Mouse (Mus musculus): Measurements from ENCODE around the gene Arhgef38.

The Arhgef38 gene

DNA sequence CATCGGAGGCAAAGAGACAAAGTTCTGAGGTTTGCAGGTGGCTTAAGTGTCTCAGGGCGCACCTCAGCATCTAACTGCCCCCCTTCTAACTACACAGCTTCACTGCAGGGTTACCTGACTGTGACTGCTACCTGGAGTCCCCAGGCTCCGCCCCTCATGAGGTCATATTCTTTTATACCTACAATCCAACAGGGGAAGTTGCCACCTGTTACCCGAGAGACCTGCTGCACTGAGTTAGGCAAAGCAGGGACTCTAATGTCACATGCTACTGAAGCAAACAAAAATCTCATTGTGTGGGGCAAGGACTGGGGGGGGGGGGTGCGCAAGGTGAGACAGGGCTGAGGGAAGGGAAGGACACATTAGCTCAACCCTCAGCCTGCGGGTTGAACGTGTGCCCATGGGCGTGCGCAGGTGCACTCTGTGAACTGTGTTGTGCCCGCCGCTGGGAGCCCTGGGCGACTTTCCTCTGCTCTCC is at the start of gene Arhgef38:
TSS of gene Arhgef38 (minus strand) at position 129 of the 475 bp plus-strand sequence.
- DNase-seq = peak; percentile 54

DNA sequence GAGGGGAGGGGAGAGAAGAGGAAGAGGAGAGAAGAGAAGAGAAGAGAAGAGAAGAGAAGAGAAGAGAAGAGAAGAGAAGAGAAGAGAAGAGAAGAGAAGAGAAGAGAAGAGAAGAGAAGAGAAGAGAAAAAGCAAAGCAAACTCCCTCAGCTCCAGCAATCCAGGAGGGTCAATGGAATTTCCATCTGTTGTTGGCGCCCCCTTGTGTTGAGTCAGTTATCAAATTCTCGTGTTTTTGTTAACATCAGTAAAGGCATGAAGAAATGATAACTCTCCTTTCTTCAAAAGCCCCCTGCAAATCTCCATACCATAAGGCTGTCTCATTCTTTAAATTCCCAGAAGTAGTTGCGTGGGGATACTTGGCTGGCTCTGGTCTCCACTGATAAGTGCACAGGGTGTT is 37.1 kb upstream of the Arhgef38 start:
- peak in 1 of 2 experiments; percentile 83 for DNase-seq

DNA sequence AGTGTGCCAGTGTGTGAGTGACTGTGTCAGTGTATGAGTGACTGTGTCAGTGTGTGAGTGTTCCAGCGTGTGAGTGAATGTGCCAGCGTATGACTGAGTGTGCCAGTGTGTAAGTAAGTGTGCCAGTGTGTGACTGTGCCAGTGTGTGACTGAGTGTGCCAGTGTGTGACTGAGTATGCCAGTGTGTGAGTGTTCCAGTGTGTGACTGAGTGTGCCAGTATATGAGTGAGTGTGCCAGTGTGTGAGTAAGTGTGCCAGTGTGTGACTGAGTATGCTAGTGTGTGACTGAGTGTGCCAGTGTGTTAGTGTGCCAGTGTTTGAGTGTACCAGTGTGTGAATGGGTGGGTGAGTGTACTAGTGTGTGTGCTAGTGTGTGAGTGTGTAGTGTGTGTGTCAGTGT is 24.1 kb upstream of the Arhgef38 start:
- DNase-seq = no peak

DNA sequence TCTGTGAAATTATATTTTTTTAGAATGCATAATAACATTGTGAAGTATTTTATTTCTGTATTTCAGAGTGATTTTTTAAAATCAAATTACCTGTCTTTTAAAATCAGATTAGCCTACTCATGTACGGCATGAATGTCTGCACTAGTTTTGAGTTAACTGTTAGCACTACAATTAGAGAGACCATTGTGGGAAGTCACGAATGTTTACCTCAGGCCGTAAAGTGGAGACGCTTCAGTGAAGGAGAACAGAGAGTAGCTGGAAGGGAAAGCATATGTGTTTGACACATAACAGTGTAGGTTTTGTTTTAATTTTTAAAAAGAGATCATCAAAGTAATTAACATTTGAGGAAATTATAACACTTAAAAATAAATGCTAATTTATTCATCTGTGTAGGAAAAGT is 21.1 kb upstream of the Arhgef38 start:
- no peak for DNase-seq

DNA sequence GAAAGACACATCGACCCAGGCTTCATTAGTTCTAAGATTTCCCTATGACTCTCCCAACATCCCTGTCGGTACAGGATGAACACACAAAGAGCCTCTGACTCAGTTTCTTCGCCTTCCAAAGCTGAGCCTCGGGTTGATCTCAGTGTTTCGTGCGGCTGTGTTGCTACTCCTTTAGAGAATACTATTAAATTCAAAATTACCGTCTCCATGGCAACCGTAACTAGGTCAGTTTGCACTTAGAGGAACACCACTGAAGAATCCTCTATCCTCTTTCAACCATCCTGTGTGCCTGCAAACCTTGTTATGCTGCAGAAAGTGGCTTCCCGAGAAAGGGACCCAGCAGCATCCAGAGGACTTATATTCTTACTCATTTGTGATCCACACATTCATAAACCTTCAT is 9.3 kb upstream of the Arhgef38 start:
- DNase-seq = no peak

DNA sequence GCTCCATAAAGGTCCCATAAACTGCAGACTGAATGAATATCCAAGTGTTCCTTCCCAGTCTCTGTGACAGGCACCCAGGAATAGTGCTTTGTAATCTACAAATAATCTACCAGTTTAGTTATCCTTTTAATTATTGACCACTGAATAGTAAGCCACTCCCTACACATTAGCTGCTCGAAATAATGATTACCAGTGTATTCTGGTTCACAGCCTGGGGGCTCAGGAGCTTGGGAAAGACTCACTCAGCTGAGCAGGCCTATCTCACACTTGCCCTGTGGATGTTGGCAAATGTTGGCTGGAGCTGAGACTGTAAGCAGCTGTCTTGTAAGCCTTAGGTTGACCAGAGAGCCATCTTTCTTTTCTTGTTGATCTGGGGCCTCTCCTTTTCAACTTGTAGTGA is 7.2 kb upstream of the Arhgef38 start:
- DNase-seq = no peak

DNA sequence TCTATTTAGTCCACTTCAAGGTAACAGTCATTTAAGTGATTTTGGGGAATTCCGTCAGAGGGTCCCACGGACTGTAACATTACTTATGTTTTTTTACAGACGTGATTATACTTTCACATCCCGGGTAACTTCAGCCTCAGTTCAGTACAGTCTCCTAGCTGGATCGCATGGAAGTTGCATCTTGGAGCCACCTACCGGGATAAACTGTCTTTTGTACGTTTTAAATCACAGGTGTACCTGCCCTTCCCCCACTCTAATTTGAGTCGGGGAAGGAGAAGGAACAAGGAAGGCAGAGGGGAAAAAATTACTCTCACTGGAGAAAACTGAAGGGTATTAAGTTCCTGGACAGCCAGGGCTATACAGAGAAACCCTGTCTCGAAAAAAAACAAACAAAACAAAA is 756 bp downstream of the Arhgef38 start:
- DNase-seq = no peak

DNA sequence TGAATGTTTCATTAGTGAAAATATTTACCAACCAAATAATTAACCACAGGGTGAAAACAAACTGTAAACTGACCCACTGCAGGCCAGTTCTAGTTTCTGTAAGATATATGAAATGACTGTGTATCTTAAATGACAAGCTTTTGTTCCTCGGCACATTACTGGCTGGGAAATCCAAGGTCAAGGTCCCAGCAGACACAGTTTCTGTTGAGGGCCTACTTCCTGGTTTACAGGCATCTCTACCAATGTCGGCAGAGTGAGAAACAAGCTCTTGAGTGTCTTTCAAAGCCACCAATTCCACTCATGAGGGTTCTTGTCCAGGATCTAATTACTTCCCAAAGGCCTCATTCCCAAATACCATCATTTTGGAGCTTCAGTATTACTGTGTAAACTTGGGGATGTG is 4.3 kb downstream of the Arhgef38 start:
- no peak for DNase-seq

DNA sequence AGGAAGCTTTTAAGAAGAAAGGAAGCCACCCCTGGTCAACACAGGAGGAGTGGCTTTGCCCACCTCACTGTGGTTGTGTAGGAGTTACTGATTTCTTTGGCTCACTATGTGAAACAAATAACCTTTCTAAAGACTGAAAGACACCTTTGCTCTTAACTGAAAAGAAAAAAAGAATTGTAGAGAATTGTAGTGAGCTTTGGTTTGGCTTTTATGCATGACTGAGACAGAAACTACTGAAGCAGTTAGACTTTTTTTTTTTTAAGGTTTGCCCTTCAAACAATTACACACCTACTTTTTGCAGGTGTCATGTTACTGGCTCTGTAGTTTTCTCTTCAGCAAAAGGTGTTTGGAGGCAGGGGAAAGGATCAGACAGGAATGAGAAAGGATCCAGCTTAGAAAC is 5.2 kb downstream of the Arhgef38 start:
- DNase-seq = no peak

DNA sequence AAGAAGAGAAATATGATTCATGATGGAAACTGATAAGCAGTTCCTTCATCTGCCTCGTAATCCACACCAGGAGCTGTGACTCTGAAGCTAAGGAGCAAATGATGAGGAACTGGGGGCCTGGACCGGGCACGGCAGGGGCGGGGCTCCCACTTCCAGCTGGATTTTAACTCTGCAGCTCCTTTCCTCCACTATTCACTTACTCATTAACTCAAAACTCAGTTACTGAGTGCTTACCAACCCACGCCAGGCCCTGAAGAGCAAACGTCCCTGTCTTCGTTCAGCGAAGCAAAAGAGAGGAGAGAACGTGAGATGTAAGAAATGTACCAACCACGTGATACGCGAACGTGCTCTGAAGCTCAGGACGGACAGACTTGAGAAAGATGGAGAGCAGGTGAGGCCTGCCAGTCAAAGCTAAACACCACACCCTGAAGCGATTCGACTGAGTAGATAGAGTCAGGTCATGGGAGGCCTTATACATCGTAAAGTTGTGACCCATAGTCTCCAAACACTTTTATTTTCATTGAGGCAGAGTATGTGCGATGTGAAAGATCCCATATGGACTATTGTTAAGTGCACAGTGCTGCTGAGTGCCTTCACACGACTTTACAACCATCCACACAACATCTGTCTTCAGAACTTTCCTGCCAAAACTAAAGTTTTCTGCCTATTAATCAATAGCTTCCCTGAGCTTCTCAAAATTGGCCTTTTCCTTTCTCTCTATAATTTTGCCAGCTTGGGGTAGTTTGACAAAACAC is 7.3 kb downstream of the Arhgef38 start:
- no peak for DNase-seq

DNA sequence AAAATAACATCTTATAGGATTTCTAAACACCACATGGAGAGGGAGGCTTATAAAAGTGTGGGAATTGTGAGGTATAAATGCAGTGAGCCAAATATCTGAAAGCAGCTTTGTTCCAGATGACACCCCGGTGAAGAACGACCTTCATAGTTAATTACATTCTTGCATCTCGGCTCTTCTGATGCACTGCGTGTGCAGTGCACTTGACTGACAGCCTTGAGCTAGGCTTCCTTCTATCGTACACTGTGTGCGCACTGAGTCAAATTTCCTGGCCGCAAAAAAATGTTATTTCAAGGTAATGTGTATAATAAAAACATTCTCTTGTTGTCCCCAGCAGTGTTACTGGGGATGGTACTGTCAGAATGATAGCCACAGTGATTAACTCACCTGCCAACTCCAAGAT is 16.2 kb downstream of the Arhgef38 start:
- no peak for DNase-seq

DNA sequence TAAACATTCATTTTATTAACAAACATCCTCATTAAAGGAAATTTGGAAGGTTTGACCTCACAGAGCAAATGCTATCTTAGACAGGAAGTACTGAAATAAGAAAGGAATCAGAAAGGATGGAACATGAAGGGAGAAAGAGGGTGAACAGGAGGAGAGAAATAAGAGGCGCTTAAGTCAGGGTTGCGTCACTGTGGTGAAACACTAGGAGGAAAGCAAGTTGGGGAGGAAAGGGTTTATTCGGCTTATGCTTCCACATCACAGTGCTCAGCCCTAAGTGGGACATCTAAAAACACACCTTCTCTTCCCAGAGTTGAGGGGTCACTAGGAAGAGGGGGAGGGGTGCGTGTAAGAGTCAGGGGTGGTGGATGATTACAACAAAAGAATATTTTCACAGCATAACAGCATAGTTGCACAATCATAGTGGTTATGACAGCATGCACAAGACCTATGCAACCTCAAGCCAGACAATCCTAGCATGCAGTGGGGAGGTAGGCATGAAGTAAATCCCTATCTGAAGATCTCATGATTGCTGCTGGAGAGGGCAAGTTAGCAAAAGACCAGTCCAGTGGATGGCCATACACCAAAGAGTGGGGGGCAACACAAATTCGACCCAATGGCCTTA is 19.4 kb downstream of the Arhgef38 start:
- DNase-seq = no peak

DNA sequence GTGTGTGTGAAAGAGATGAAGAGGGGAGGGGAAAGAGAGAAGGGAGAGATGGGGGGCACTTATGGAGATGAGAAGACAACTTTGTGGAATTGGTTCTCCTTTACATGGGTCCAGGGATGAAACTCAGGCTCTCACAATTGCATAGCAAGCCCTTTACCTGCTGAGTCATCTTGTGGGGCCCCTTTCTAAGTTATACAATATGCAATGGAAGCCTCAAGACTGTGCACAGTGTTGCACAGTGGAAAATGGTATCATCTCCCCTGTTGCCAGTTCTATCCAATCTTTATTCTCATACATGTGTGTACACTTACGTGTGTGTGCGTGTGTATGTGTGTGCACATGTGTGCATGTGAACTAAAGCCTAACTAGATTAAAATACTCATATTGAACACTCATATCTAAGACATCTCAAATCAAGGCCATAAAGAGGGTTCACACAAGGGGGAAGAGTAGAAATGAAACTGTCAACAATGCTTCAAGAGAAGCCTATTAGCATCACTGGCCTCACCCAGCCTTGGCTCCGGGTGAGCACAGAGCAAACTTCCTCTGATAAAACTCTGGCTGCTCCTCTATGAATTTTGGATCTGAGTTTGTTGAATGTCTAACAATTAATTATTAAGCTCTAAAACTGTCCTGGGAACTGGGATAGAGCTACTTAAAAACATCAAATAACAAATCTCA is 21.2 kb downstream of the Arhgef38 start:
- no peak for DNase-seq

DNA sequence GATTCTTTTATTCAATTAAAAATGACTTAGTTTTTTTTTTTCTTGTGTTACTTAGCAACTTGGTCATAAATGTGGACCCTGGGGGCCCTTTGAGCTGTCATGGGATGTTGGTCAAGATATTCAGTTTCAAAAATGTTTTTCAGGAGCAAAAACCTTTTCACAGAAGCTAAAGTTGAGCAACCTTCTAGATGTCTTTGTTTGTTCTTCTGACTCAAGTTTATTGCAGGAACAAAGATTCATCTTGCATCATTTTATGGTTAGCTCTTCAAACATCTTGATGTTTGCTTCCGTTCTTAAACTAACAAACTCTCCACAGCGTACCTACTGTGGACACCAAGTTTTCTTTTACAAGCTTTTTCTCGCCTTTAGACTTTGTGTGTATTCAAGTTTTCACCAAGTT is 23.4 kb downstream of the Arhgef38 start:
- no peak for DNase-seq

DNA sequence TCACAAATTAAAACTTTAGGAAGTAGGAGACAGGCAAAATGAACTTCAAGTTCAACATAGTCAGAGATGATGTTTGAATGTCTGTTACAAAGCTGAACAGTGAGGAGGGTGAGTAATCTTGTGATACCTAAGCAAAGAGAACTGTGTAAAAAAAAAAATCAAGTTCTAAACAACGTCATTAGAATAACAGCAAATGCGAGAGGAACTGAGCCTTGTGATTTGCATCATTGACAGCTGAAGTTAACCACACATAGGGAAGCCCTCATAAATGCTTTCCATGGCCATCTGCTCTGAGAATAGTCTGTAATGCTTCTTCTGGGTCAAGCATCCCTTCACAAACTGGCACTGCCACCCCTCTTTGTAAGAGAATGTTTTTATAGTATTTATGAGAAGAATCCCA is 31.0 kb downstream of the Arhgef38 start:
- DNase-seq = no peak

DNA sequence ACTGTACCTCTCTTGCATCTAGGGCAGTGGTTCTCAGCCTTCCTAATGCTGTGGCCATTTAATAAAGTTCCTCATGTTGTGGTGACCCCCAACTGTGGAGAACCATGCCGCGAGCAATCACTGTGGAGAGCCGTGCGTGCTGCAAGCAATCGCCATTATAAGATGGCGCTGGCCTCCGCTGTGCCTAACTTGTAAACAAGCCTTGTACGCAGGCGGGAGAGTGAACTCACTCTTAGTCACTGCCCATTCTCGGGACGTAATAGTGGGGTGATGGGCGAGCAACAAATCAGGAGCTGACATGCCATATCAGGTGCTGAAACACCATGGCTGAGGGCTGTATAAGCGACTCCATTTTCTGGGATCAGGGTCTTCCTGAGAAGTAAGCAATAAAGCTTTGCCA is 32.6 kb downstream of the Arhgef38 start:
- no peak for DNase-seq

DNA sequence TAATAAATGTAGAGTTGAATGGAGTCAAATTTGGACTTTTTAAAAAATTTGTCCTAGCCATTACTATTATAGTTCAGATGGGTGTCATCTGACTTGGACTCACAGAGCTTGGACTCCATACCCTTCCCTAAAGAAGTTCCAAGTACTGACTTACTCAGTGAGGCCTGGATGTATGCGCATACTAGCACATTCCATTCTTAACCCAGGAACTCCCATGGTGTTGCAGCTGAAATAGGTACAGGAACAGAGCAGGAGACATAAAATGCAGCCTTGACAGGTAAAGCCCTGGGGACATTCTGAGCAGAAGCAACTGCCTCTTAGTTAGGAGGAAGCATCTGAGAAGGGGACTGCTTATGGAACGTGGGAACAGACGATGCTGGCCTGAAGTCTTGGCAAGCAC is 45.8 kb downstream of the Arhgef38 start:
- DNase-seq = no peak

DNA sequence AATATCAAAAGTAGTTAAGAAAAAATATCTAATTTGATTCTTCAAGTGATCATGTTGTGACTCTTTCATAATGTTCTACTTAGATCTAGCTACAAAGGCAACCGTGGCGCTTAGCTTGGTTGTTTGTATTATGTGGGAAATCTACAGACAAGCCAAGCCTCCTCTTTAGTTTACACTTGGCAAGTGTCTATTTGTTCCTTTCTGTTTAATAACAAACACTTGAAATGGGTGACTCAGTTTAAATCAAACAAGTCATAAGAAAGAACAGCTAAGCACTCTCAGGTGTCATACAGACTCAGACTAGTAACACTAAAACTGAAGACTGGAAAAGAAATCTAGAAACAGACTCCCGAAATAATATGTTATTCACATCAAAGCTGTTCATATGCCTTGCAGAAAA is 47.2 kb downstream of the Arhgef38 start:
- no peak for DNase-seq

DNA sequence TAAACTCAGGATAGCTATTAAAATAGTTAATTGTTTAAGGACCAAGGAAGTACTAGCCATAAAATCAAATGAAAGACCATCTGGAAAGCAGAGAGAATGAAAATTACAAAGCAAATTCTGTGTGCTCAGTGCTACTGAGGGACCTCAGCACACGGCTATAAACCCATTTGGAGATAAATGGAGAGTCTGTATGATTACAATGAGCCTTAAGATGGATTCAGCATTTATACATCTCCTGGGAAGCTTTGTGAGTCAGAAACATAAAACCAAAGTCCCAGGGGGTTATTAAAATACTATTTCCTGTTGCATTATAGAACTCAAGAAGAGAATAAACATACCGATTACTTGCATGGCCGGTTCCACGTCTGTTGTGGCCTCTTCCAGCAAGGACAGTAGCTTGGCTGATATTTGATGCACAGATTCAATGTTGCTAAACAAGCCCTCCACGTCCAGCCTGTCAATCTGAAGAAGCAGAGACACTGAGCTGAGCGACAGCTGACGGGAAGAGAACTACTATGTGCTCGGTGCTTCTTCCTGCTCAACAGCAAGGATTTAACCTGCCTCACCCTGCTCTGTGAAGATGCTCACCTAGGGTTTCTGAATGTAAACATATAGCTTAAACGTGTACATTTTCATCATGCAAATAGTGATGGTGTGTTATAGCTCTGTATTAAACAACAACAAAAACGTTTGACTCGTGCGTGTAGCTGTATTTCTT is 58.6 kb downstream of the Arhgef38 start:
- DNase-seq = no peak

DNA sequence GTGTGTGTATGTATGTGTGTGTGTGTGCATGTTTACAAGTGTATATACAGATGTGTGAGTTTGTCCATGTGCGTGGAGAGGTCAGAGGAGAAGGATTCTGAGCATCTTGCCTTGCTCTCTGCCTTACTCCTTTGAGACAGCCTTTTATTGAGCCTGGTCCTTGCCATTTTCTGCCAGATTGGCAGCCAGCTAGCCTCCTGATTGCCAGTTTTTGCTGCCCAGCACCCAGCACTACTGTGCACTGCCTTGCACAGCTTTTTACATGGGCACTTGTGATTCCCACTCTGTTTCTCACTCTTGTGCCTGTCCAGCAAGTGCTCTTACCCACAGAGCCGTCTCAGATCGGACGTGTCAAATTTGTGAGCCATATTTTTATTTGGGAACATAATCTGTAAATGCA is 62.5 kb downstream of the Arhgef38 start:
- no peak for DNase-seq

DNA sequence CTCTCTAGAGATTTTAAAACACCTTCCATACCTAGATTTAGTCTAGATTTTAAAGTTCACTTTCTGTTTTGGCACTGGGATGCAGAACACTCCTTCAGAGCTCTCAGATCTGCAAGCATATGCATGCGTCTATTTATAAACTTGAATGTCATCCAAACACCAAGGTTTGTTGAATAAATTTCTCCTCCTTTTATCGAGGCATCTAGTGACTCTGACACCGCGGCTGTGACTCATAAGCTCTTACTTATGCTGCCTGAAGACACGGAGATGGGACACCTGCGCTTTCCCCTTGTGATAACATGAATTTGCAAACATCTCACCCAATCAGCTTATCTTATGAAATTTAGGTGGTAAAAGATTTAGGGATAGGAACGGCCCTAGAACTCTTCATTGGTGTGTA is 65.0 kb downstream of the Arhgef38 start:
- no peak for DNase-seq

DNA sequence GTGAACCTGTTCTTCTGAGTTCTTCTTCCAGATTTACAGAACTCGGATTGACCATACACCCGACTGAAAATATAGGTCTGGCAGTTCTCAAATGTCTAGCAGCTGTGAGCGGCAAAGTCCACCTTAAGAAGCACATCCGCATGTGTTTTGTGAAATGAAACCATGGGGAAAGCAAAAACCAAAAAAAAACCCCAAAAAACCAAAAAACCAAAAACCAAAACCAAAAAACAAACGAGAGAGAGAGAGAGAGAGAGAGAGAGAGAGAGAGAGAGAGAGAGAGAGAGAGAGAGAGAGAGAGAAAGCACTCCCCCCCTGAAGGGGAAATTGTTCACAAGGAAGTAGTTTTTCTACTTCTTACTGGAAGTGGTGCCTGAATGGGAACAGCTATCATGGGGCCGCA is 67.2 kb downstream of the Arhgef38 start:
- no peak for DNase-seq

DNA sequence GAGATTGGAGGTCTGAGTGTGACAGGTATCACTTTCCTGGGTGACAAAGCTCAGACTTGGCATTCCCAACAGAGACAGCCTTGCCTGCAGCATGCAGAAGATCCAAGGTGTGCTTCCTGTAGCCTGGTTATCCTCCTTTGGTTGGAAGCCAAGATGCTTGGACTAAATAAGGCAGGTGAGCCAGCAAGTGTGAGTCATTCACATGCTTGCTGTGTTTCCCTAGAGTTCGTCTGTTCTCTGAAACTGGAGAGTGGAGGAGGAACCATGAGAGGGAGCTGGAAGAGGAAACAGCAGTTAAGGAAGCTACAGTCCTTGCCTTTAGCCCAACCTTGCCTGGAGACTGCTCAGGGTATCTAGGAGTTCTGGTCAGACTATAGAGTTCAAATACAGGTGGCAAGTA is 69.6 kb downstream of the Arhgef38 start:
- no peak for DNase-seq

All from lung, postnatal 4 days (tissue).